Mouse (Mus musculus): ENCODE measurements around the gene Uck2. TPM values are rescaled to one million over a fixed set of nuclear protein-coding genes. Genes with fewer than 3 reads are reported as not detected.
A peak's percentile ranks its signal among the peaks of the same experiment; 100 is the strongest.

The Uck2 gene
- total RNA-seq, 2 experiments from 2014 or later: 36.5 to 36.7 TPM

- DNase-seq (ENCODE audit: low spot score in 2 of 2): no peak
- Histone ChIP-seq H3K4me3 (no peak overlapping the region), H3K27ac (no peak overlapping the region)
- no peak for TF ChIP-seq CTCF (conservative IDR thresholded peaks at IDR 0.05)
Observed at GRCm38 (mm10) chr1:167208816-167209215, 76.3 kb downstream of the Uck2 start.

- TF ChIP-seq CTCF (conservative IDR thresholded peaks at IDR 0.05): no peak
- no peak overlapping the region for H3K27ac ChIP-seq
- H3K4me3 ChIP-seq: no peak overlapping the region
- no peak for DNase-seq (ENCODE audit: low spot score in 2 of 2)
Observed at GRCm38 (mm10) chr1:167205177-167205750, 79.9 kb downstream of the Uck2 start.

- no peak for TF ChIP-seq CTCF (conservative IDR thresholded peaks at IDR 0.05)
- no peak for DNase-seq (ENCODE audit: low spot score in 2 of 2)
- H3K27ac ChIP-seq: no peak overlapping the region
- H3K4me3 ChIP-seq: no peak overlapping the region
Observed at GRCm38 (mm10) chr1:167204421-167204820, 80.7 kb downstream of the Uck2 start.

GRCm38 (mm10) chr1:167194766-167195165, 90.4 kb downstream of the Uck2 start:
- no peak for TF ChIP-seq CTCF (conservative IDR thresholded peaks at IDR 0.05)
- H3K27ac ChIP-seq: no peak overlapping the region

GRCm38 (mm10) chr1:167187791-167188190, 97.3 kb downstream of the Uck2 start:
- no peak for DNase-seq (ENCODE audit: low spot score in 2 of 2)
- no peak overlapping the region for H3K27ac ChIP-seq
- H3K4me3 ChIP-seq: no peak overlapping the region
- TF ChIP-seq CTCF (conservative IDR thresholded peaks at IDR 0.05): no peak

More at GRCm38 (mm10) chr1:167194766-167195165, 90.4 kb downstream of the Uck2 start:
- H3K4me3 ChIP-seq: no peak overlapping the region
- DNase-seq (ENCODE audit: low spot score in 2 of 2): no peak

- no peak overlapping the region for H3K4me3 ChIP-seq
- no peak for TF ChIP-seq CTCF (conservative IDR thresholded peaks at IDR 0.05)
- peak; percentile 45 for DNase-seq (ENCODE audit: low spot score in 2 of 2)
- H3K27ac ChIP-seq: no peak overlapping the region
Observed at GRCm38 (mm10) chr1:167181919-167182616, 103.1 kb downstream of the Uck2 start.

Small RNA genes lying within 50 kb of the gene (microRNA-seq; reads per million reads assigned to microRNA genes)
- gene Mir6347: 0 reads per million in 2 experiments

Other genes with a start within 250 kb of the Uck2 start
- gene Tmco1, start 23.1 kb upstream of the Uck2 start, total RNA-seq (2021): 10 to 100 TPM; 49.6 to 50.4 TPM
- 10 to 100 TPM; 22.5 to 25.8 TPM for gene Aldh9a1, start 64.7 kb upstream of the Uck2 start, total RNA-seq (2021)
- 10 to 100 TPM; 64.2 to 68.7 TPM for gene Mgst3, start 108.5 kb upstream of the Uck2 start, total RNA-seq (2021)
- gene Lrrc52, start 181.5 kb upstream of the Uck2 start, total RNA-seq (2021): not detected

All from layer of hippocampus, adult 2 months (tissue).